In genomic region chr11:8147790-8148484, GRCm38 (mm10) we compare ENCODE assay signal across 11 mouse cellular contexts.
DNase-seq lines count a peak whose midpoint lies in the region; ATAC-seq lines count a peak whose summit lies in the region.
"Had no signal": no experiment of that assay in that cellular context is flagged by ENCODE, and none has a peak within 500 bp of the region (broad histone marks: within the 10 kb centered on the region; RNA-seq: fewer than 3 reads in every experiment).

No protein-coding gene starts in this region.

- H3K27me3 ChIP-seq in embryonic facial prominence, embryonic 11.5 days (ENCODE audit: control insufficient read depth, insufficient read depth, low read length) = no peaks in the 10 kb centered on the region
- H3K27me3 ChIP-seq in midbrain, embryonic 10.5 days (ENCODE audit: low read depth, poor library complexity, severe bottlenecking) = peaks cover 50% of the 10 kb centered on the region
- H3K27me3 ChIP-seq: intestine, embryonic 15.5 days had no signal

- H3K9me3 ChIP-seq in embryonic facial prominence, embryonic 11.5 days (replicated peaks; ENCODE audit: control insufficient read depth, low read length) = no peaks in the 10 kb centered on the region
- no peaks in the 10 kb centered on the region for H3K9me3 ChIP-seq in midbrain, embryonic 10.5 days (replicated peaks)
- H3K9me3 ChIP-seq: intestine, embryonic 15.5 days had no signal

- H3K9ac ChIP-seq in embryonic facial prominence, embryonic 11.5 days (replicated peaks; ENCODE audit: low read length) = no peak overlapping the region
- H3K9ac ChIP-seq: intestine, embryonic 15.5 days; liver, embryonic 14.5 days had no signal

- H3K36me3 ChIP-seq in embryonic facial prominence, embryonic 11.5 days (replicated peaks; ENCODE audit: control insufficient read depth, insufficient read depth, low read depth, low read length) = no peaks in the 10 kb centered on the region
- no peaks in the 10 kb centered on the region for H3K36me3 ChIP-seq in midbrain, embryonic 10.5 days
- H3K36me3 ChIP-seq: intestine, embryonic 15.5 days had no signal

- H3K27ac ChIP-seq in embryonic facial prominence, embryonic 11.5 days (replicated peaks; ENCODE audit: low read depth, low read length) = no peak overlapping the region
- no peak overlapping the region for H3K27ac ChIP-seq in midbrain, embryonic 10.5 days (replicated peaks)
- H3K27ac ChIP-seq: intestine, embryonic 15.5 days; liver, embryonic 14.5 days had no signal

- no peak overlapping the region for H3K4me3 ChIP-seq in embryonic facial prominence, embryonic 11.5 days (ENCODE audit: low read depth, low read length)
- H3K4me3 ChIP-seq in midbrain, embryonic 10.5 days = no peak overlapping the region
- H3K4me3 ChIP-seq: intestine, embryonic 15.5 days had no signal

- WGBS in embryonic facial prominence, embryonic 11.5 days = 19% methylated on average over 6 of the region's 6 CpGs
- WGBS in midbrain, embryonic 10.5 days = 24% methylated on average over 6 of the region's 6 CpGs

- DNase-seq in cerebellum, postnatal 10 days = peak; percentile 64 to 67
- no peak for DNase-seq in cerebellum, adult 11 months
- DNase-seq in A20 (ENCODE audit: low read depth, low spot score) = peak; percentile 2
- DNase-seq in embryonic facial prominence, embryonic 11.5 days (ENCODE audit: low spot score) = peak; percentile 55
- peak; percentile 15 for DNase-seq in midbrain, embryonic 10.5 days (ENCODE audit: low spot score)
- DNase-seq in layer of hippocampus, adult 9-11 months = no peak
- no peak for DNase-seq in gastrocnemius, postnatal 10 days

- no peak overlapping the region for H3K4me2 ChIP-seq in embryonic facial prominence, embryonic 11.5 days (ENCODE audit: low read depth, low read length)
- H3K4me2 ChIP-seq: intestine, embryonic 15.5 days had no signal

- H3K4me1 ChIP-seq in embryonic facial prominence, embryonic 11.5 days (ENCODE audit: control insufficient read depth, insufficient read depth, low read length) = no peaks in the 10 kb centered on the region
- H3K4me1 ChIP-seq in midbrain, embryonic 10.5 days = peaks cover 16% of the 10 kb centered on the region
- H3K4me1 ChIP-seq: intestine, embryonic 15.5 days had no signal

- ATAC-seq in embryonic facial prominence, embryonic 11.5 days (replicated peaks; ENCODE audit: insufficient number of reproducible peaks, low FRiP score, low TSS enrichment, low read depth) = no peak; the same call in 1 of the 2 replicates
- no peak for ATAC-seq in megakaryocyte progenitor cell, adult 5-6 weeks (replicated peaks; ENCODE audit: poor library complexity)
- ATAC-seq: intestine, embryonic 15.5 days; Patski had no signal

Comparison
In these comparisons a context has a peak if more than half of its experiments do, and no peak if none do; other contexts are left out.
1. DNase-seq: peak in cerebellum, postnatal 10 days (2 of 2), A20 (single experiment), embryonic facial prominence, embryonic 11.5 days (single experiment) and midbrain, embryonic 10.5 days (single experiment); none in cerebellum, adult 11 months (single experiment), layer of hippocampus, adult 9-11 months (single experiment) and gastrocnemius, postnatal 10 days (single experiment).